Mouse (Mus musculus) heart, postnatal 25 days (tissue): ENCODE data around the gene Aox2. TPM values are rescaled to one million over a fixed set of nuclear protein-coding genes. Genes with fewer than 3 reads are reported as not detected.

Experiments
- DNase-seq: peaks from one replicate; pipeline ENCODE4 v3.0.0; 2022; ENCODE audit warnings: low spot score
- intact Hi-C: fragments of 180-260 bp; cut with DNase I; formaldehyde crosslinking; loops from one replicate; pipeline ENCODE4 v1.15.1; 2025
- total RNA-seq, 2 experiments: library from RNA; stranded (reverse); gene quantifications; 2 replicates each; pipeline ENCODE4 v1.2.3; 2021

Gene Aox2
- not detected for total RNA-seq

GRCm38 (mm10) chr1:58278026-58278425 lies at the start of gene Aox2:
Gene Aox2, plus strand, starts transcription at chr1:58278326.
- intact Hi-C loops, result no loop called here
- no peak for DNase-seq

- intact Hi-C loops, result no loop called here
- DNase-seq, result no peak
These were observed 49.2 kb upstream of the Aox2 start for GRCm38 (mm10) chr1:58228916-58229315.

GRCm38 (mm10) chr1:58229774-58230173 lies 48.4 kb upstream of the Aox2 start:
- no peak for DNase-seq
- intact Hi-C loops, result no loop called here

GRCm38 (mm10) chr1:58230542-58230941 lies 47.6 kb upstream of the Aox2 start:
- no peak for DNase-seq
- intact Hi-C loops, result no loop called here

- no peak for DNase-seq
- intact Hi-C loops, result no loop called here
These were observed 42.7 kb upstream of the Aox2 start for GRCm38 (mm10) chr1:58235405-58235804.

GRCm38 (mm10) chr1:58237527-58238299 lies 40.4 kb upstream of the Aox2 start:
- intact Hi-C loops, result no loop called here
- DNase-seq, result no peak

GRCm38 (mm10) chr1:58238440-58238839 lies 39.7 kb upstream of the Aox2 start:
- no peak for DNase-seq
- intact Hi-C loops, result no loop called here

- no peak for DNase-seq
- intact Hi-C loops, result no loop called here
These were observed 39.2 kb upstream of the Aox2 start for GRCm38 (mm10) chr1:58238961-58239360.

GRCm38 (mm10) chr1:58240347-58240746 lies 37.8 kb upstream of the Aox2 start:
- intact Hi-C loops, result no loop called here
- DNase-seq, result no peak

GRCm38 (mm10) chr1:58244487-58244886 lies 33.6 kb upstream of the Aox2 start:
- intact Hi-C loops, result no loop called here
- no peak for DNase-seq

GRCm38 (mm10) chr1:58248518-58248917 lies 29.6 kb upstream of the Aox2 start:
- intact Hi-C loops, result no loop called here

GRCm38 (mm10) chr1:58253466-58253865 lies 24.7 kb upstream of the Aox2 start:
- intact Hi-C loops, result no loop called here
- DNase-seq, result no peak

More at GRCm38 (mm10) chr1:58248518-58248917, 29.6 kb upstream of the Aox2 start:
- no peak for DNase-seq

- DNase-seq, result no peak
- intact Hi-C loops, result no loop called here
These were observed 20.7 kb upstream of the Aox2 start for GRCm38 (mm10) chr1:58257195-58257991.

GRCm38 (mm10) chr1:58260311-58260710 lies 17.8 kb upstream of the Aox2 start:
- no peak for DNase-seq
- intact Hi-C loops, result no loop called here

- intact Hi-C loops, result no loop called here
- no peak for DNase-seq
These were observed 9.9 kb upstream of the Aox2 start for GRCm38 (mm10) chr1:58268231-58268630.

- intact Hi-C loops, result loop anchor here (2.0 kb wide), 1 partner anchor 114 kb away; no protein-coding TSS in a partner anchor
- DNase-seq, result no peak
These were observed 7.1 kb upstream of the Aox2 start for GRCm38 (mm10) chr1:58270807-58271569.

- DNase-seq, result no peak
- intact Hi-C loops, result no loop called here
These were observed 2.2 kb upstream of the Aox2 start for GRCm38 (mm10) chr1:58275879-58276278.

- intact Hi-C loops, result no loop called here
- DNase-seq, result no peak
These were observed 387 bp downstream of the Aox2 start for GRCm38 (mm10) chr1:58278513-58278912.

- no peak for DNase-seq
- intact Hi-C loops, result no loop called here
These were observed 2.3 kb downstream of the Aox2 start for GRCm38 (mm10) chr1:58280381-58280780.

- intact Hi-C loops, result no loop called here
- no peak for DNase-seq
These were observed 3.0 kb downstream of the Aox2 start for GRCm38 (mm10) chr1:58280939-58281624.
